Mouse (Mus musculus): ENCODE measurements around the gene Gpr182. TPM values are rescaled to one million over a fixed set of nuclear protein-coding genes. Genes with fewer than 3 reads are reported as not detected.
A peak's percentile ranks its signal among the peaks of the same experiment; 100 is the strongest.
"Not testable (repeated sequence)": the region's sequence is repeated elsewhere in the genome, so short reads cannot be mapped to it uniquely, and the experiment has no call there.

Gpr182 gene
- total and polyA plus RNA-seq, 3 experiments, result 0.04 to 0.58 TPM; not detected in 1

DNA sequence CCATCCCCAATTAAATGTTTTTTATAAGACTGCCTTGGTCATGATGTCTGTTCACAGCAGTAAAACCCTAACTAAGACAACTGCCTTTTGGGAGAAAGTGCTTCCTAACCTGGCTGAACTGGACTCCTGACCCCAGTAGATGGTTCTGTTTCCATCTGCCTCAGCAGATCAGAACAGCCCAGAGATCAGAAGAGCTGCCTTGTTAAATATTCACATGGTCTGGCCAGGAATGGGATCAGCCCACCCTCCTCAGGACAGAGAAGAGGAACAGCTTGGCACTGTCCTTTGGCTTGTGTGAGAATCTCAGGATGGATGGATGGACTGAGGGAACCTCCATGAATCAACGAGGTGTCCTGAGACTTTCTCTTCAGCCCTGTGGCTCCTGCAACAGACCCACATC, 47.8 kb upstream of the Gpr182 start:
- Histone ChIP-seq H3K4me1 (ENCODE audit: control insufficient read depth in 1 of 2, insufficient read depth in 2 of 2, low read length in 2 of 2) (no peaks in the 10 kb centered on the region), H3K4me3 (ENCODE audit: control insufficient read depth in 1 of 2, insufficient read depth in 1 of 2, low read depth in 2 of 2, low read length in 2 of 2) (no peak overlapping the region), H3K9me3 (replicated peaks; ENCODE audit: insufficient read depth, low read length) (no peaks in the 10 kb centered on the region), H3K27ac (ENCODE audit: control insufficient read depth, low read depth, low read length) (no peak overlapping the region), H3K9ac (ENCODE audit: control insufficient read depth, low read depth, low read length, poor library complexity, severe bottlenecking) (no peak overlapping the region), H3K27me3 (ENCODE audit: control insufficient read depth in 1 of 2, insufficient read depth in 2 of 2, low read length in 2 of 2) (no peaks in the 10 kb centered on the region), H3K36me3 (ENCODE audit: control insufficient read depth in 1 of 2, insufficient read depth in 2 of 2, low read length in 2 of 2) (no peaks in the 10 kb centered on the region), H3K79me2 (ENCODE audit: control insufficient read depth, insufficient read depth, low read length, poor library complexity) (no peaks in the 10 kb centered on the region)
- no peak for DNase-seq (ENCODE audit: low read depth, low spot score)
- TF ChIP-seq ZNF384 (IDR thresholded peaks at IDR 0.05; ENCODE audit: low read depth, low read length), result no peak

GRCm38 (mm10) chr10:127785411-127785810, 33.9 kb upstream of the Gpr182 start:
- H3K79me2 ChIP-seq (ENCODE audit: control insufficient read depth, insufficient read depth, low read length, poor library complexity); H3K9me3 ChIP-seq (replicated peaks; ENCODE audit: insufficient read depth, low read length); H3K36me3 ChIP-seq (ENCODE audit: control insufficient read depth in 1 of 2, insufficient read depth in 2 of 2, low read length in 2 of 2); H3K4me3 ChIP-seq (ENCODE audit: control insufficient read depth in 1 of 2, insufficient read depth in 1 of 2, low read depth in 2 of 2, low read length in 2 of 2); DNase-seq (ENCODE audit: low read depth, low spot score); H3K9ac ChIP-seq (ENCODE audit: control insufficient read depth, low read depth, low read length, poor library complexity, severe bottlenecking); H3K27me3 ChIP-seq (ENCODE audit: control insufficient read depth in 1 of 2, insufficient read depth in 2 of 2, low read length in 2 of 2); H3K27ac ChIP-seq (ENCODE audit: control insufficient read depth, low read depth, low read length); H3K4me1 ChIP-seq (ENCODE audit: control insufficient read depth in 1 of 2, insufficient read depth in 2 of 2, low read length in 2 of 2): not testable (repeated sequence)
- TF ChIP-seq CTCF (IDR thresholded peaks at IDR 0.05 in 2 of 3, conservative IDR thresholded peaks at IDR 0.05 in 1 of 3; ENCODE audit: control insufficient read depth in 1 of 3, insufficient read depth in 1 of 3, low read depth in 2 of 3, low read length in 3 of 3, poor library complexity in 1 of 3, severe bottlenecking in 1 of 3), result peak in 2 of 3 experiments; percentile 9 to 10; a peak in 1 of 6 replicates

GRCm38 (mm10) chr10:127782321-127782720, 30.8 kb upstream of the Gpr182 start:
- H3K79me2 ChIP-seq (ENCODE audit: control insufficient read depth, insufficient read depth, low read length, poor library complexity); DNase-seq (ENCODE audit: low read depth, low spot score); H3K9ac ChIP-seq (ENCODE audit: control insufficient read depth, low read depth, low read length, poor library complexity, severe bottlenecking); H3K9me3 ChIP-seq (replicated peaks; ENCODE audit: insufficient read depth, low read length); H3K4me1 ChIP-seq (ENCODE audit: control insufficient read depth in 1 of 2, insufficient read depth in 2 of 2, low read length in 2 of 2); H3K4me3 ChIP-seq (ENCODE audit: control insufficient read depth in 1 of 2, insufficient read depth in 1 of 2, low read depth in 2 of 2, low read length in 2 of 2); H3K36me3 ChIP-seq (ENCODE audit: control insufficient read depth in 1 of 2, insufficient read depth in 2 of 2, low read length in 2 of 2); H3K27ac ChIP-seq (ENCODE audit: control insufficient read depth, low read depth, low read length); H3K27me3 ChIP-seq (ENCODE audit: control insufficient read depth in 1 of 2, insufficient read depth in 2 of 2, low read length in 2 of 2): not testable (repeated sequence)

GRCm38 (mm10) chr10:127776011-127776410, 24.5 kb upstream of the Gpr182 start, which contains the start of gene Rdh9:
Gene Rdh9, plus strand, starts transcription at chr10:127776386.
- no peak for TF ChIP-seq RAD21 (IDR thresholded peaks at IDR 0.05; ENCODE audit: low read depth, low read length)
- Histone ChIP-seq H3K27me3 (ENCODE audit: control insufficient read depth in 1 of 2, insufficient read depth in 2 of 2, low read length in 2 of 2) (no peaks in the 10 kb centered on the region), H3K9me3 (replicated peaks; ENCODE audit: insufficient read depth, low read length) (no peaks in the 10 kb centered on the region), H3K9ac (ENCODE audit: control insufficient read depth, low read depth, low read length, poor library complexity, severe bottlenecking) (no peak within 1 kb of the TSS), H3K4me1 (ENCODE audit: control insufficient read depth in 1 of 2, insufficient read depth in 2 of 2, low read length in 2 of 2) (no peaks in the 10 kb centered on the region), H3K27ac (ENCODE audit: control insufficient read depth, low read depth, low read length) (no peak within 1 kb of the TSS), H3K4me3 (ENCODE audit: control insufficient read depth in 1 of 2, insufficient read depth in 1 of 2, low read depth in 2 of 2, low read length in 2 of 2) (no peak within 1 kb of the TSS), H3K79me2 (ENCODE audit: control insufficient read depth, insufficient read depth, low read length, poor library complexity) (no peaks in the 10 kb centered on the region), H3K36me3 (ENCODE audit: control insufficient read depth in 1 of 2, insufficient read depth in 2 of 2, low read length in 2 of 2) (no peaks in the 10 kb centered on the region)
- DNase-seq (ENCODE audit: low read depth, low spot score), result no peak

DNA sequence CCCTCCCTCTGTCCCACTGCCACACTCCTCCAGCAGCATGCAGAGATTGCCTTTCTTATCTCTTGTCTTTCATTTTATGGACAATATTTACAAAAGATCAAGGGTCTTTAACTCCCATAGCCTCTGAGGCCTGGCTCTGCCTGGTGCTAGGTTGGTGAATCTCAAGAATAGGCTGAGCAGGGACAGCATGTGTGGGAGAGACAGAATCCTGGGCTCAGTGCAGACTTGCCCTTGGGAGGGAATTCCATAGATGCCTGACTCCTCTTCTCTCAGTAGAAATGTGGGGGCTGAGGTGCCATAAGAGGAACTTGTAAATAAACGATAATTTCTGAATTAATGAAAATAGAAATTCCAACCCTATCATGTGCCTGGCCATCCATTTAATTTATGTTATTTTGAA, 15.0 kb upstream of the Gpr182 start:
- TF ChIP-seq ZNF384 (IDR thresholded peaks at IDR 0.05; ENCODE audit: low read depth, low read length) (no peak), GATA1 (IDR thresholded peaks at IDR 0.05; ENCODE audit: low read depth, low read length) (no peak), ETS1 (IDR thresholded peaks at IDR 0.05; ENCODE audit: low read depth, low read length) (no peak), ELF1 (IDR thresholded peaks at IDR 0.05; ENCODE audit: low read depth, low read length) (no peak), POLR2AphosphoS5 (IDR thresholded peaks at IDR 0.05; ENCODE audit: borderline replicate concordance, low read depth, low read length) (no peak)
- Histone ChIP-seq H3K9me3 (replicated peaks; ENCODE audit: insufficient read depth, low read length) (no peaks in the 10 kb centered on the region), H3K4me1 (ENCODE audit: control insufficient read depth in 1 of 2, insufficient read depth in 2 of 2, low read length in 2 of 2) (no peaks in the 10 kb centered on the region), H3K9ac (ENCODE audit: control insufficient read depth, low read depth, low read length, poor library complexity, severe bottlenecking) (no peak overlapping the region), H3K27ac (ENCODE audit: control insufficient read depth, low read depth, low read length) (no peak overlapping the region), H3K79me2 (ENCODE audit: control insufficient read depth, insufficient read depth, low read length, poor library complexity) (no peaks in the 10 kb centered on the region), H3K36me3 (ENCODE audit: control insufficient read depth in 1 of 2, insufficient read depth in 2 of 2, low read length in 2 of 2) (no peaks in the 10 kb centered on the region), H3K27me3 (ENCODE audit: control insufficient read depth in 1 of 2, insufficient read depth in 2 of 2, low read length in 2 of 2) (peaks cover 0 to 3% of the 10 kb centered on the region in 2 experiments; a peak in 2 of 4 replicates), H3K4me3 (ENCODE audit: control insufficient read depth in 1 of 2, insufficient read depth in 1 of 2, low read depth in 2 of 2, low read length in 2 of 2) (no peak overlapping the region)
- no peak for DNase-seq (ENCODE audit: low read depth, low spot score)

All from MEL (cell line).